Mouse (Mus musculus): ENCODE measurements at regions not wholly inside any gene's neighbourhood (a gene's known extent, or its start where the extent isn't known, plus 50 kb on each side); places are given as distances from the start of the nearest gene placed in this dataset.

GRCm38 (mm10) chr1:125488915-125489730 lies 53.6 kb upstream of the Actr3 start:
- DNase-seq, result no peak

DNA sequence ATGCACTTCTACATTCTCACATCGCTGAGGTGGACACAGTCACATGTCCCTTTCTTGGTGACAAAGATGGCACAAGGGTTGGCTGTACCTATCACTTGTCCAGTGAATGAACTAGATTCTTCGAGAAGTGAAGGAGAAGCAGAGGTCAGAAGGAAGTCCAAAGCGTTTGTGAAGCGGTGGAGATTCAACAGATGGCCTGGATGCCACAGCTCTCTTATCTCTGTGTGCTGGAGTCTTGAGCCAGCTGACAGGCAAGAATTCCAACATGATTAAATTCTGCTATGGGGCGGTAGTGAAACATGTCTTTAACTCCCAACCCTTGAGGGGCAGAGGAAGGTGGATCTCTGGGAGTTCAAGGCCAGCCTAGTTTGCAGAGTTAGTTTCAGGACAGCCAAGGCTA lies 55.5 kb upstream of the Actr3 start:
- no peak for DNase-seq

DNA sequence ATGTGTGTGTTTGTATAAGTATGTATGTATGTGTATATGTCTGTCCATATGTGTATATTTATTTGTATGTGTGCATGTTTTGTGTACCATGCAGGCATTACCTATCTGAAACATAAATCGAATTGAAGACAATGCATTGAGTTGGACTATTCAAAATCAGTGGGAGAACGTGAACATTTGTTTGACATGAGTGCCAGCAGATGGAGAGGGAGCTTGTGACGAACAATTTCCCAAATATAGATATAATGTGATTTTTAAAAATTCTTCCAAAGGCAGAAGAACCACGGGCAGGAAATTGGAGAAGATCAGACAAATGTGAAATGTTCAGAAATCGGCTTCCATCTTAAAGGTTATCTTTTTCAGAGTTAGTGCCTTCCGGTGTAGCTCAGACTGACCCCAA lies 59.1 kb upstream of the Actr3 start:
- DNase-seq, result no peak

DNA sequence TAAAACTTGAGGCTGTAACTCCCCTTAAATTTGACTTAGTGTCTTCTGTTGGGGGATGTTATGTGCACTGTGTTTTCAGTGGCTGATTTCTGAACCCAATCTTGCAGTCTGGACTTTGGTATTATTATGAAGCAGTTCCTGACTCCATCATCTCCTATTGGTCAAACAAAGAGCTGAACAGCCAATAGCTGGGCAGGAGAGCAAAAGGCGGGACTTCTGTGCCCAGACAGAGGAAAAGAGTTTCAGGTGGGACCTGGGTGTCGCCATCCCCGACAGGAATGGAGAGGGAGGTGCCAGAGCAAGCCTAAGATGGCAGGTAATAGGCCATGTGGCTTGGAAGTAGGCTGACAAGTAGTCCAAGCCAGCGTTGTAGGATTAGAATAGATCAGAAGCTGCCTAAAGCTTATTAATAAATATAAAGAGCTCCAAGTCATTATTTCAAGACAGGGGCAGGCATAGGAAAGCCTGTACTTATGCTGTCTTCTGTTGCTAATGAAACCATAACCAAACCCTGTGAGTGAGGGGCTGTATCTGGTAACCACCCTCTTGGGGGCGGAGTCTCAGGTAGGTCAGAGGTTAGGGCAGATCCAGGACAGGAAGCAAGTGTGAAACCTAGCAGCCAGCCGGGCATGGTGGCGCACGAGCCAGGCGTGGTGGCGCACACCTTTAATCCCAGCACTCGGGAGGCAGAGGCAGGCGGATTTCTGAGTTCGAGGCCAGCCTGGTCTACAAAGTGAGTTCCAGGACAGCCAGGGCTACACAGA lies 60.0 kb upstream of the Actr3 start:
- DNase-seq, result no peak

- DNase-seq, result no peak
Observed at GRCm38 (mm10) chr1:125497006-125497405, 61.5 kb upstream of the Actr3 start.

GRCm38 (mm10) chr1:125501964-125502517 lies 58.4 kb upstream of the Slc35f5 start:
- DNase-seq, result no peak

DNA sequence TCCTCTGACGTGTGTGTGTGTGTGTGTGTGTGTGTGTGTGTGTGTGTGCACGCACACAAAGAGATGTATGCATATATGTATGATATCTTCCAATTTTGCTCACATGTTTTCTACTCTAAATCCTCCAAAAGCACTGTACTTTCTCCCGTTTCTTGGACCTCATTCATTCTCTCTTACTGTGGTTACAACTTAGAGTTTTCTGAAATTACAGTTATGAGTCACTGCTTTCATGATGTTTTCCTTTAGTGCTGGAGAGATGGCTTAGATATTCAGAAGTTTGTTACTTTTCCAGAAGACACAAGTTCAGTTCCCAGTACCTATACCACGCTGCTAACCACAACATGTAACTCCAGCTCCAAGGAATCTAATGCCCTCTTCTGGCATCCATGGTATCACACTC lies 56.5 kb upstream of the Slc35f5 start:
- DNase-seq, result no peak

GRCm38 (mm10) chr1:125507786-125508514 lies 52.4 kb upstream of the Slc35f5 start:
- no peak for DNase-seq

- peak; percentile 5 to 8 for DNase-seq
Observed at GRCm38 (mm10) chr1:125508594-125509257, 51.7 kb upstream of the Slc35f5 start.

All from cerebellum, postnatal 10 days (tissue).